Mouse (Mus musculus) spleen, postnatal 36 days (tissue): ENCODE results near the gene Map3k4.

Experiments
- DNase-seq, 2 experiments: peaks; one replicate each; pipeline ENCODE4 v3.0.0; 2022; ENCODE audit warnings: low spot score in 2 of 2, mixed read lengths in 1 of 2

Map3k4 gene

DNA sequence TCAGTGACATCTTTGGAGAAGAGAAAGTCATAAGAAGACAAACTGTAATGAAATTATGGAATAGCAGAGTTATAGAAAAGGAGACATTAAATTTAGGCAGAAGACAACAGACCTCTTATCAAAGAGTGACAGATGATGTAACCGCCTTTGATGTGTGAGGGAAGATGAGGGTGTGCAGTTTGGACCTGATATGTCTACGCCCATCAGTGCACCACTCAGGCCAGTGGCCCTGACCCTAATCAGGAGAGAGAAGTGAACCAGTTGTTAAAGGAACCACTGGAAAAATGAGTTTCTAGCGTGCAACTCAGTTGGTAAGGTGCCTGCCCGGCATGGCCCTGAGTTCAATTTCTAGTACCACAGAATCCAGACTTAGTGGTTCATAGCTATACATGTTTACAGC is 132.7 kb downstream of the Map3k4 start:
- DNase-seq: peak; percentile 43 to 63

- no peak for DNase-seq
These were observed 134.3 kb downstream of the Map3k4 start for GRCm38 (mm10) chr17:12184283-12184682.

DNA sequence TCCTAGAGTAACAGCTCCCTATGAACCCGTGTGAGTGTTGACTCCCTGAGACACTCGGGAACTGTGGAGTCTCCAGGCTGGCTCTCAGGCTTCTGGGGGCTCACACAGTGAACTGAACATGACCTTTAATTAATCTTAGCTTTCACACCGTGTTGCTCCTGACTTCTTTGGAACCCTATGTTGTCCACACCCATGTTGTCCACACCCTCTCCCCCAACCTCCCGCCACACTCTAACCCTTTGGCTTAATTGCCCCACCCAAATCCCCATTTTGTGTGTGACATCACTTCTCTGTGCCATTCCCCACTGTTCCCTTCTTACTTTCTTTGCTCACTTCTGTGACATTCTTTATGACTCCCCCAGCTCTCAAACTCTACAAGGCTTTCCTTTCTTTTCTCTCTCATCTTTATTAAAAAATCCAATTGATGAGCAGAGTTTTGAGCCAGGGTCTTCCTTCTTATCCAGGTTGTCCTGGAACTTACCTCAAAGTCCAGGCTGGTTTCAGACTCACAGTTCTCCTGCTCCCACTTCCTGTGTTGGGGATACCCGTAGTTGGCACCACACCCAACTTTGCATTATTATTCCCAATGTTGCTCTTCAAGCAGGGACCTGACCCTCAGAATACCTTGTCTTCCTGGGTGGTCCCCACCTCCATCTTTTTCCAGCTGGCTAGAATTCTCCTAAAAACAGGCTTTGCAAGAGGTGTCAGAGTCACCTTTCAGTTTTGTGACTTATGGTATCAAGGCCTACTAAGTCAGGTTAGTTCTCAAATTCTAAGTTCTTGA is 135.7 kb downstream of the Map3k4 start:
- no peak for DNase-seq

GRCm38 (mm10) chr17:12179766-12180165 is 138.8 kb downstream of the Map3k4 start:
- no peak for DNase-seq

- no peak for DNase-seq
These were observed 139.3 kb downstream of the Map3k4 start for GRCm38 (mm10) chr17:12179339-12179738.
